Mouse (Mus musculus) testis, postnatal 10 days (tissue): ENCODE measurements around the gene Ube2k.

Experiments used
- DNase-seq: peaks from one replicate; pipeline ENCODE4 v3.0.0; 2021; ENCODE audit warnings: low spot score

The Ube2k gene

GRCm38 (mm10) chr5:65538121-65538520, 1.1 kb downstream of the Ube2k start:
- no peak for DNase-seq

GRCm38 (mm10) chr5:65538829-65539228, 1.8 kb downstream of the Ube2k start:
- DNase-seq = no peak

- no peak for DNase-seq
These were observed 2.8 kb downstream of the Ube2k start for GRCm38 (mm10) chr5:65539786-65540185.

GRCm38 (mm10) chr5:65541889-65542288, 4.9 kb downstream of the Ube2k start:
- DNase-seq = no peak

- DNase-seq = no peak
These were observed 6.5 kb downstream of the Ube2k start for GRCm38 (mm10) chr5:65543491-65543890.

GRCm38 (mm10) chr5:65544616-65545015, 7.6 kb downstream of the Ube2k start:
- no peak for DNase-seq

GRCm38 (mm10) chr5:65549677-65550076, 12.6 kb downstream of the Ube2k start:
- DNase-seq = no peak

GRCm38 (mm10) chr5:65557109-65557508, 20.1 kb downstream of the Ube2k start:
- DNase-seq = no peak

GRCm38 (mm10) chr5:65561125-65561893, 24.3 kb downstream of the Ube2k start:
- peak; percentile 41 for DNase-seq

GRCm38 (mm10) chr5:65565486-65565885, 28.5 kb downstream of the Ube2k start:
- DNase-seq = no peak

GRCm38 (mm10) chr5:65574876-65575275, 37.8 kb downstream of the Ube2k start:
- no peak for DNase-seq

- DNase-seq = no peak
These were observed 38.9 kb downstream of the Ube2k start for GRCm38 (mm10) chr5:65575896-65576295.

GRCm38 (mm10) chr5:65578545-65578944, 41.5 kb downstream of the Ube2k start:
- DNase-seq = no peak

GRCm38 (mm10) chr5:65586291-65586690, 49.3 kb downstream of the Ube2k start:
- DNase-seq = no peak

- DNase-seq = no peak
These were observed 53.2 kb downstream of the Ube2k start for GRCm38 (mm10) chr5:65590199-65590598.

- no peak for DNase-seq
These were observed 55.4 kb downstream of the Ube2k start for GRCm38 (mm10) chr5:65592421-65592820.

- no peak for DNase-seq
These were observed 62.6 kb downstream of the Ube2k start for GRCm38 (mm10) chr5:65599681-65600080.

GRCm38 (mm10) chr5:65606820-65607219, 69.8 kb downstream of the Ube2k start:
- no peak for DNase-seq

- no peak for DNase-seq
These were observed 72.7 kb downstream of the Ube2k start for GRCm38 (mm10) chr5:65609769-65610168.

- no peak for DNase-seq
These were observed 73.5 kb downstream of the Ube2k start for GRCm38 (mm10) chr5:65610541-65610940.

- no peak for DNase-seq
These were observed 76.3 kb downstream of the Ube2k start for GRCm38 (mm10) chr5:65613152-65613924.

- DNase-seq = no peak
These were observed 87.3 kb downstream of the Ube2k start for GRCm38 (mm10) chr5:65624340-65624739.

- DNase-seq = no peak
These were observed 101.9 kb downstream of the Ube2k start for GRCm38 (mm10) chr5:65638896-65639295.
